Mouse (Mus musculus) gastrocnemius, postnatal 10 days (tissue): ENCODE data around the gene Rmi2. TPM values are rescaled to one million over a fixed set of nuclear protein-coding genes. Genes with fewer than 3 reads are reported as not detected.
"Not testable (repeated sequence)": the region's sequence is repeated elsewhere in the genome, so short reads cannot be mapped to it uniquely, and the experiment has no call there.

Experiments
- DNase-seq: peaks from one replicate; pipeline ENCODE4 v3.0.0; 2021; ENCODE audit warnings: mixed read lengths
- long read RNA-seq, 2 experiments: library from polyadenylated mRNA; stranded (forward); transcript quantifications; one replicate each; pipeline ENCODE4 v2.0.0; 2021
- total RNA-seq, 2 experiments: library from RNA; stranded (reverse); gene quantifications; 2 replicates each; pipeline ENCODE4 v1.2.3; 2021

Rmi2 gene
- total RNA-seq, result 1 to 10 TPM; 1.6 TPM
- long read RNA-seq, experiment 1, partial matches to known transcripts, result 0 of 2 reads
- long read RNA-seq, experiment 1, other reads (novel, unspliced or antisense), result 0 of 2 reads
- long read RNA-seq, experiment 2, result 0 reads

DNA sequence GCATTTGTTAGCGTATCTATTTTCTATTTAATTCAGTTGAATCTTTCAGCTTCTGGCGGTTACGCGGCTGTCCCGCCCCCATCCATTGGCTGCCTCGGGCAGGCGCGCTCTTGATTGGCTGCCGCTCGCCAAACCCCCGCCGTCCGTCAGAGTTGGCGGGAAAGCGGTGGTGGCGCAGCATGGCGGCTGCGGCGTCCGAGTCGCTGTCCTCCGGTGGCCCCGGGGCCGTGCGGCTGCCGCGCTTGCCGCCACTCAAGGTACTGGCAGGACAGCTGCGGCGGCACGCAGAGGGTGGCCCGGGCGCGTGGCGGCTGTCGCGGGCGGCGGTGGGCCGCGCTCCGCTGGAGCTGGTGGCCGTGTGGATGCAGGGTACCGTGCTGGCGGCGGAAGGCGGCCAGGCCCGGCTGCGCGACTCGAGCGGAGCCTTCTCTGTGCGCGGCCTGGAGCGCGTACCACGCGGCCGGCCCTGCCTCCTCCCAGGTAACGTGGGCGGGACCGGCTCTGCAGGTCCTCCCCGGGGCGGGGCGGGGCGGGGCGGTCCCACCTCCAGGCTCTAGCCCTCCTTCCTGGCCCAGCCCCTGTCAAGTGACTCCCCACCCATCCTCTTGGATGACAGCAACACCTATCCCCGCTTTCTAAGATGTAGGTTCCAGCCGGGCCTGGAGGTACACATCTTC is at the start of gene Rmi2:
Gene Rmi2 (plus strand): TSS at position 149 of the 677 bp plus-strand sequence.
- peak; percentile 86 for DNase-seq

GRCm38 (mm10) chr16:10785371-10786231 is 49.3 kb upstream of the Rmi2 start, which contains the start of gene Socs1:
Gene Socs1, minus strand, starts transcription at chr16:10785536.
- DNase-seq, result peak; percentile 87

- DNase-seq, result peak; percentile 72
Observed at GRCm38 (mm10) chr16:10786288-10786687, 48.6 kb upstream of the Rmi2 start.

- no peak for DNase-seq
Observed at GRCm38 (mm10) chr16:10786782-10787547, 47.9 kb upstream of the Rmi2 start.

DNA sequence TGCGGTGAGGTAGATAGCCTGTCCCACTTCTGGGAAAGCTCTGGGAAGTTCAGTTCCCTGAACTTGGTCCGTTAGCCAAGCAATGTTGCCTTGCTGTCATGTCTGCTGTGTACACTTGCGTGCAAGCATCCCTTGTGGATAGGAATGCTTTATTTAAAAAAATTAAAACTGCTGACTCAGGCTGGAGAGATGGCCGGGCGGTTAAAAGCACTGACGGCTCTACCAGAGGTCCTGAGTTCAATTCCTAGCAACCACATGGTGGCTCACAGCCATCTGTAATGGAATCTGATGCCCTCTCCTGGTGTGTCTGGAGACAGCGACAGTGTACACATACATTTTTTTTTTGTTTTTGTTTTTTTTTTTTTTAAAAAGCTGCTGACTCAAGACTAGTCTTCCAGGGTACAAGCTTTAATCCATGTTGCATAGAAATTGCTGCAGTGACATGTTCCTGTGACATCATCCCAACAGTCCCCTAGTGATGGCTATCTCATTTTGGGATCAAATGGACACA is 47.3 kb upstream of the Rmi2 start:
- no peak for DNase-seq

GRCm38 (mm10) chr16:10788271-10788670 is 46.6 kb upstream of the Rmi2 start, which contains the start of gene Tnp2:
Gene Tnp2, minus strand, starts transcription at chr16:10788660.
- DNase-seq, result no peak

DNA sequence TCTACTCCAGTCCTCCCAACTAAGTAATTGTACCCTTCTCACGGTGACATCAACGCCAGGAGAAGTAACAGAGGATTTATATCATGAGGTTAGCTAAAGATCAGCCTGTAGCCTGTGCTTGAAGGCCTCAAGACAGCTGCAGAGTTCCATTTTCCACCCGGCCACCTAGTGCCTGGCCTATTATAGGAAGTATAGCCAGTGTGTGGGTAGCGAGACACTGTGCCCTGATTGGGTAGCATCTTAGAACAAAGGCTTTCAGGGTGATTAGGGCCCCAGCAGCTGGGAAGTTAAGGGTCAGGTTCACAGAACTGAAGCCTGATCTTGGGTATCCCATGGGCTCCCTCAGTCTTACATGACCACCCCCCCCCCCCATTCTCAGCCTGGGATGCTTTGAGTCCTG is 46.0 kb upstream of the Rmi2 start:
- DNase-seq, result no peak

- DNase-seq, result no peak
Observed at GRCm38 (mm10) chr16:10790702-10791101, 44.2 kb upstream of the Rmi2 start, which contains the start of gene Prm3. Gene Prm3, minus strand, starts transcription at chr16:10790914.

DNA sequence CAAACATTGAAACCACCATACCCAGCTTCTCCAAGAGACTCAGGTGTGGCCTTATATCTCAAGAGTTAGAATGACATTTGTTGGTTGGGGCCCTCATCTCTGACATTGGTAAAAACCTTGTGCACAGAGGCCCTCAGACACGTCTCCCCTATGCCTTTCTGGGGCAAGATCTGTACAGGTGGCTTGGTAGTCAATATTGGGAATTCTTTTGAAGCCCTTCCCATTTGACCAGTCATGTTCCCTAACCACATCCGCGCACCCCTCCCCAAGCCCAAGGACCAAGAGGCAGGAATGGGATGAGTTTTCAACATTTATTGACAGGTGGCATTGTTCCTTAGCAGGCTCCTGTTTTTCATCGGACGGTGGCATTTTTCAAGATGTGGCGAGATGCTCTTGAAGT is 38.8 kb upstream of the Rmi2 start, which contains the start of gene Prm2:
Gene Prm2 (minus strand): TSS at position 101 of the 400 bp plus-strand sequence.
- no peak for DNase-seq

DNA sequence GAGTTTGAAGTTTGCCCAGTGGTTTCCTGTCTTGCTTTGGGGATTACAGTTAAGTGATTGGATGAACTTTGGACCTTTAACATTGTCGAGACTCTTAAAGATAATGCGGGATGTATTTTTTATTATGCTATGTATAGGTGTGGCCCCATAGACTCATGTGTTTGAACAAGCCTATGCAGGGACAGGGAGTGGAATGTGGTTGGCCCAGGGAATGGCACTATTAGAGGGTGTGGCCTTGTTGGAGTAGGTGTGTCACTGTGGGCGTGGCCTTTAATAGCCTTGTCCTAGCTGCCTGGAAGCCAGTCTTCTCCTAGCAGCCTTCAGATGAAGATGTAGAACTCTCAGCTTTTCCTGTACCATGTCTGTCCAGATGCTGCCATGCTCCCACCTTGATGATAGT is 32.4 kb upstream of the Rmi2 start:
- not testable (repeated sequence) for DNase-seq

DNA sequence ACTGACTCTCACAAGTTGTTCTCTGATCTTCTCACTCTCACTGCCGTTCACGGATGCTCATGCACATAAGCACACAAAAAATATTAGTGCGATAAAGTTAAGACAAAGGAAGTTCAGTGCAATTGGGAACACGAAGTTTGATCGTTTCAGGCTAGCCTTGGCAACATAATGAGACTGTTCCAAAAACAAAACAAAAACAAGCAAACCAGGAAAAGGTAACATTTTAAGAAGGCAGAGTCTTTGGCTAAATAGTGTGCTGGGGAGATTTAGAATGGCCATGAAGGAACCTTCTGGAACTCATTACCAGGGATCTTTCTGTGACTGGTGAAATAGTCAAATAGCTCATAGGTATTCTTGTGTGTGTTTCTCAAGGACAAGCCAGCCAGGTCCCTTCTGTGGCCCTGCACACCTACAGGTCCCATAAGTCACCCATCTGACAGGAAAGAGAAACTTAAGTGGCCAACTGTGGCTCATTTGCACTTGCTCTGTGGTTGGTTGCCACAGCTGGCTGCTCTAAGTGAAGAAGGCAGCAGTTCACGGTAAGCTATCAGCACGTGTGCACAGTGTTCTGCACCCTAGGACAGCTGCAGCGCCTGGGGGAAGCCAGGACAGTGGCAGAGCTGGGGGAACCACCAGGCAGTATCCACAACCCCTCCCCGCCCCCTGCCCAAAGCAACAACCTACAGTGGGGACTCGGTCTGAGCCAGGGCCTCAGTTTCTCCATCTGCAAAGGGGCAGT is 28.9 kb upstream of the Rmi2 start, which contains the start of gene Prm1:
Gene Prm1 (minus strand): TSS at position 51 of the 739 bp plus-strand sequence.
- DNase-seq, result no peak

DNA sequence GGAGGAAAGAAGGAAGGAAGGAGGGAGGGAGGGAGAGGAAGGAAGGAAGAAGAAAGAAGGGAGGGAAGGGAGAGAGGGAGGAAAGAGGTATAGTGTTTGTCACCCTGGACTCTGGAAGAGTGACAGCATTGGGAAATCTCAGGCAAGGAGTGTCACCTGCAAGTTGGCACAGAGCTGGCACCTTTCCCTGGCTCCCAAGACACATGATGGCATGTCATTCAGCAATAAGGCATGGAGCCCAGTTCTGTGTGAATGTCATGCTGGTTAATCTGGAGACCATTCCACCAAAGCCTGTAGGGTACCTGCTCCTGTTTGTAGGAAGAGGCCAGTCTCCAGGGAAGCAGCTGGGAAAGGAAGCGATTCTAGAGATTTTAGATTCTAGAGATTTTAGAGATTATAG is 24.5 kb upstream of the Rmi2 start:
- no peak for DNase-seq

- no peak for DNase-seq
Observed at GRCm38 (mm10) chr16:10812865-10813371, 21.9 kb upstream of the Rmi2 start, which contains the start of gene Gm11172. Gene Gm11172, plus strand, starts transcription at chr16:10812915.

GRCm38 (mm10) chr16:10813726-10814125 is 21.1 kb upstream of the Rmi2 start:
- DNase-seq, result no peak

GRCm38 (mm10) chr16:10814864-10815263 is 20.0 kb upstream of the Rmi2 start:
- DNase-seq, result no peak

- DNase-seq, result no peak
Observed at GRCm38 (mm10) chr16:10818579-10819135, 16.2 kb upstream of the Rmi2 start.

GRCm38 (mm10) chr16:10819966-10820365 is 14.9 kb upstream of the Rmi2 start:
- DNase-seq, result no peak

DNA sequence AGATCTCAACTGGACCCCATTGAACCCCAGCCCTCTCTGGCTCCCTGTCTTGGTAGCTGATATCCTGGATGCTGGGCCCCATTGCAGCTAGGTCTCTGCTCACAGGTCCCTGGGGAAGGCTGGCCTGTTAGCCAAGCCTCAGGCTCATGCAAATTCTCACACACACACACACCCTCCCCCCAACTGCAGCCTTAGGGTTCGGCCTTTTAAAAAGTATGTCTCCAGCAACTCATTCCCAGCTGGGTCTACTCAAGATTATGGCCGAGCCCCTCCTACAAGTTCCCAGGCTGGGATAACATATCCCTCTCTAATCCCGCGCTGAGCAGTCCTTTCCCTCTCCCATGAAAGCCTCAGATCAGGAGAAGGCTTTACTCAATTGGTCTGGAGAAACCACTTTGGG is 13.5 kb upstream of the Rmi2 start:
- DNase-seq, result no peak

DNA sequence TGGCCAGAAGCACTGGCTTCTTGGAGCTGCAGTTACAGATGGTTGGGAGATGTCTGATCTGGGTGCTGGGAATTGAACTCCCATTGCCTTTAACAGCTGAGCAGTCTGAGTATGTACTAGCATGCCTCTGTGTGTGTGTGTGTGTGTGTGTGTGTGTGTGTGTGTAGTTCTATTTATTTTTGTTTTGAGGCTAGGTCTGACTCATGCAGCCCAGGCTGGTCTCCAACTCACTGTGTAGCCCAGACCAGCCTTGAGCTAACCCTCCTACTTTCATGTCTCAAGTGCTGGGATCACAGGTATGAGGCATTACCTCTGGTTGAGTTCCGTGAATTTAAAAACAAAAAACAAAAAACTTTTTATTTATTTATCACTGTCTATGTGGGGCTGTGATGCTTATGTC is 10.3 kb upstream of the Rmi2 start:
- no peak for DNase-seq

- DNase-seq, result no peak
Observed at GRCm38 (mm10) chr16:10825840-10826239, 9.0 kb upstream of the Rmi2 start.
